Mouse (Mus musculus): ENCODE results near the gene Abcg4.
"Not testable (repeated sequence)": the region's sequence is repeated elsewhere in the genome, so short reads cannot be mapped to it uniquely, and the experiment has no call there.

Gene Abcg4

DNA sequence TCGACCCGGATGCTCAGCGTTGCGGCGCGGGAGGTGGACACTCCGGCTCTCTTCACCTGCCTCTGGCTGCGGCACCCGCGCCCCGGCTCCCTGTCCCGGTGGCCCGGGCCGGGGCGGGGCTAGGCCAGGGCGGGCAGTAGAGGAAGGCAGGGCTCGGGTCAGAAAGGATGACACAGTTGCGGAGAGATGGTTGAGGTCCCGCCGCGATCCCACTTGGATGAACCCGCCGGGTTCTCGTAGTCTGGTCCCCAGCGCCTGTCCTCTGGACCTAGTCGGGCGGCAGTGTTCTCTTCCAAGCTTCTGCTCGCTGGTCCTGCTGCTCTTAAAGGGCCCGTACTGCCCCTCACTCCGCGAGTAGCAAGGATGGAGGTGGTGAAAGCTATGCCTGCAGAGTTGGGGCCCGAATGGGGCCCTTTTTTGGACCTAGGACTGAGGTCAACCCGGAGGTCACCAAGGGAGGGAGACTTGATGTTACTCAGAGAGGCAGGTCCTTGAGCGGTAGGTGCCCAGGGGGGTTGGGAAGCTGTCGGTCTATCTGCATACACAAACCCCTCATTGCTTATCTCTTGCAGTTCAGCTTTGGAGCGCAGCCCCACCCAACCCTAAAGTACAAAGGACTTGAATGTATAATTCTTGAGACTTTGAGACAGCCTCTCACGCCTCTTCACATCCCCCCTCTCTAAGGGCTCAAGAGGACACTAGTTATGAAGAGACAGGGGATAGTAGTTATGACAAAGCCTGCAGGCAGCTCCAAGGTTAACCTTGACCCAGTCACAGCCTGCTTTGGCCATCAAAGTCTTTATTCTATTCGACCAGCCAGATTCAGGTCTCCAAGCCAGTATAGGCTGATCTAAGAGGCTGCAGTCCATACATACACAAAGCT, at the start of gene Abcg4:
Gene Abcg4 (minus strand): TSS at position 540 of the 883 bp plus-strand sequence.
- peak; percentile 77 for DNase-seq (ENCODE audit: low read depth, low spot score)

DNA sequence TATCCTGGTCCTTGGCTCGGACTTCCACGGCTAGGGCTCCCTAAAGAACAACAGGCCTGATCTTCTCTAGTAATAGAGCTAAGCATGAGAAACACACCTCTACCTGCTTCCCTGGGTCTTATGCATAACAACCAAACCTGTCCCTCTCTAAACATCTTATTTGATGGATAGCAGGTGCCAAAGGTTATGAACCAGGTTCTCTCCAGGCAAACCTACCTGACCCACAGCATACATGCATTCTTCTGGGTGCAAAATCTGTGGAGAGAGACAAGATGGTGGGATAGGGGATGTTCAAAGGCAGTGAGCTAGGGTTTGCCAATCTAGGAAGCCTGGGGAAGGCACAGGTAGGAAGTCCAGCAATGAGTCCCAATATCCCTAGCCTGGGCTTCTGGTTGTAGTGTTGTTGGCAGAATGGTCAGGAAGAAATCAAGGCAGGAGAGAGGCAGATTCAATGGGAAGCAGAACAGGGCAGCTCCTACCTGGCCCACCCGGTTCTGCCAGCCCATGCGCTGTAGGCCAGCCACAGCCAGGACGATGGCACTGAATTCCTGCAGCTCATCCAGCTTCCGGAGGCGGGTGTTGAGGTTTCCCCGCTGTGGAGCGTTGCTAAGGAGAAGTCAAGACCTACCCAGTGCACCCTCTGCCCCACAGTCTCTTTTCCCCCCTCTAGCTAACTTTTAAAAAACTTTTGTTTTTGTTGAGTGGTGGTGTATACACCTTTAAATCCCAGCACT, 49.2 kb upstream of the Abcg4 start:
- no peak for DNase-seq (ENCODE audit: low read depth, low spot score)

DNA sequence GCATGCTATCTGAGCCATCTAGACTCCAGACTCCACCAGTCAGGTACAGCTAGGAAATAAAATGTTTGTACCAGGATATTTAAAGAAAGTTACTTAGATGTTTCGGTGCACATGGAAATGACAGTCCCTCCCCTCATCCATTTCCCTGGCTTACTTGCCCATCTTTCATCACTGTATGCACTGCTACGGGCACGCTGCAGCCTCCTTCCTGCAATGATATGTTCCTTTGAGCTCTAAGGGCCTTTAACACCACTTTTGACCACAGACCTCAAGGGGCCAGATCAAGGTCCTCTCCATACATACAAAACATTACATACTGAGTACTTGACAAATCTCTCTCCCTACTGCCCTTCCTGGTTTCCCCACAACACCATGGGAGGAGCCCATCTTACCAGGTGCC, 48.5 kb upstream of the Abcg4 start:
- DNase-seq (ENCODE audit: low read depth, low spot score) = no peak

DNA sequence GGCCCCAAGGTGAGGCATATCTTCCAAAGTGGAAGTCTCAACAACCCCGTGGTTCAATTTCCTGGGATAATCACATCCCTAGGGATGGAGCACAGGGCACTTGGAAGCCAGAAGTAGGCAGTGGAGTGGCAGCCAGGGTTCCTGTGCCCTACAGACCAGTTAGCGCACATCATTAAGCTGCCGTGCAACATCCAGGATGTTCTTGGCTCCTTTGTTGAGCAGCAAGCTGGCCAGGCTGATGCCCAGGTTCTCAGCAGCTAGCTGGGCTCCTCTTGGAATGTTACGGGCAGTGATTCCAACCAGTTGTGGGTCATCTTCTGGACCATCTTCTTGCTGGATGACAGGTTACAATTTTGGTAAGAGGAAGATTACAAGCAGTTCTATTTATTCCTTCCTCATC, 48.1 kb upstream of the Abcg4 start:
- DNase-seq (ENCODE audit: low read depth, low spot score) = not testable (repeated sequence)

DNA sequence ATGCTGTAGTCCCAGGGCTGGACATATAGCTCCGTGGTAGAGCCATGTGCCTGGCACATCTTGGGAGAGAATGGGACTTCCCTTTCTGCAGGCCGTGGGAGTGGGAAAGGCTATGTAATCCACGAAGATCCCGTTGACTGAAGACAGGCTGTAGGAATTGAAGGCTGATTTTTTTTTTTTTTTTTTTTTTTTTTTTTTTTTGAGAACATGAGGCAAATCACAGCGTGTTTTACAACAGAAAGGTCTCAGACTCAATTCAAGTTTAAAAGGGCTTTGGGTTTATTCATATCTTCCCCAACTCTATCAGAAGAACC, 47.6 kb upstream of the Abcg4 start:
- DNase-seq (ENCODE audit: low read depth, low spot score) = peak; percentile 34

DNA sequence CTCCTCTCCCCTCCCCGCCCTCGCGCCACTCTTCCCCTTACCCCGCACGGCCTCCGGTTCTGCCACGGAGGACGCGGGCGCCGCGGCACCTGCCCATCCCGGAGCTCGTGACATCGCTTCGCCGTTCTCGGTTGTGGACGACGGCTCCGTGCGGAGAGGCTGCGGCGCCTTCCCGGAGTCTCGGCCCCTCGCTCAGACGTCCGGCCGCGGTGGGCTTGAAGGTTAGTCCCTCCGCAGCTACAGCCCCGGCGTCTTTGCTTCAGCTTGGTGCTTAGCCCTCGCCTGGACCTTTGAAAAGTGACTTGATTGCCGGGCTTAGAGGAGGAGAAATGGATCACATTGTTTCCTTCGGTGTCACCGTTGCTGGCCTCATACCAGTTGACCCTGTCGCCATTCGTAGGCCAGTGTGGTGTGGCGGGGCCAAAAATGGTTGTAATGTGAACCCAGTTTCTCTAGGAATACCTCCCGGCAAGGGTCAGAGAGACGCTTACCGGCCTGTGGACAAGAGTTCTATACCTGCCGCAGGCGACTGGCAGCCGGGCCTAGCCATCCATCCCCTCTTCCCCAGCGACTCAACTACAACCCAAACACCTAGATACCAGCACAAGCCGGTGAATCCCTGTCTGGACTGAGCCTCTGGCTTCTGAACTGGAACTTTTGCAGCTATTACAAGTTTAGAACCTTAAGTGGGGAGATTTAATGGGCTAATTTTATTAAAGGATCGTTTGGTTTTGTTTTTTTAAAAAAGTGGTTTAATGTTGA, 47.1 kb upstream of the Abcg4 start:
- peak; percentile 23 for DNase-seq (ENCODE audit: low read depth, low spot score)

DNA sequence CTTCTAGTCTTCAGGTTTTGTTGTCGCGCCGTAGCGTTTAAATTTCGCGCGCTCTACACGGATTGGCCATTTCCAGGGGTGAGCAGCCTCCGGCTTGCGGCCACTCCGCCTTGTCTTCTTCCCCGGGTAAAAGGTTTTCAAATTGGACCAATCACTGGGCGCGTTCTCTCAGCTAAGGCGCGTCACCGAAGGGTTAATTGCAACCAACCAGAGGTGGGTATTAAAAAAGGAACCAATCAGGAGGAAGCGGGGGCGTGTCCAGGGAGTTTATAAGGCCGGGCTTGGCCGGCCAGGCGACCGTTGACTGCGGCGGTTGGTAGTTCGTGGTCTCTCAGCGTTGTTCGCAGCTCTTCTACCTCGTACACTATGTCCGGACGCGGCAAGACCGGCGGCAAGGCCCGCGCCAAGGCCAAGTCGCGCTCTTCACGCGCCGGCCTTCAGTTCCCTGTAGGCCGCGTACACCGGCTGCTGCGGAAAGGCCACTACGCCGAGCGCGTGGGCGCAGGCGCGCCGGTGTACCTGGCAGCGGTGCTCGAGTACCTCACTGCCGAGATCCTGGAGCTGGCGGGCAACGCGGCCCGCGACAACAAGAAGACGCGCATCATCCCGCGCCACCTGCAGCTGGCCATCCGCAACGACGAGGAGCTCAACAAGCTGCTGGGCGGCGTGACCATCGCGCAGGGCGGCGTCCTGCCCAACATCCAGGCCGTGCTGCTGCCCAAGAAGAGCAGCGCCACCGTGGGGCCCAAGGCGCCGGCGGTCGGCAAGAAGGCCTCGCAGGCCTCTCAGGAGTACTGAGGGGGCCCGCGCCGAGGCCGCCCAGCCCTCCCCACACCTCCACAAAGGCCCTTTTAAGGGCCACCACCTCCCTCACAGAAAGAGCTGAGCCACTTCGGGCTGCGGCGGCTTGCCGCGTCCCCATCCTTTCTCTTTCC, 46.2 kb upstream of the Abcg4 start, which contains the start of gene H2afx:
Gene H2afx (plus strand): TSS at position 299 of the 935 bp plus-strand sequence.
- DNase-seq (ENCODE audit: low read depth, low spot score) = peak; percentile 100

DNA sequence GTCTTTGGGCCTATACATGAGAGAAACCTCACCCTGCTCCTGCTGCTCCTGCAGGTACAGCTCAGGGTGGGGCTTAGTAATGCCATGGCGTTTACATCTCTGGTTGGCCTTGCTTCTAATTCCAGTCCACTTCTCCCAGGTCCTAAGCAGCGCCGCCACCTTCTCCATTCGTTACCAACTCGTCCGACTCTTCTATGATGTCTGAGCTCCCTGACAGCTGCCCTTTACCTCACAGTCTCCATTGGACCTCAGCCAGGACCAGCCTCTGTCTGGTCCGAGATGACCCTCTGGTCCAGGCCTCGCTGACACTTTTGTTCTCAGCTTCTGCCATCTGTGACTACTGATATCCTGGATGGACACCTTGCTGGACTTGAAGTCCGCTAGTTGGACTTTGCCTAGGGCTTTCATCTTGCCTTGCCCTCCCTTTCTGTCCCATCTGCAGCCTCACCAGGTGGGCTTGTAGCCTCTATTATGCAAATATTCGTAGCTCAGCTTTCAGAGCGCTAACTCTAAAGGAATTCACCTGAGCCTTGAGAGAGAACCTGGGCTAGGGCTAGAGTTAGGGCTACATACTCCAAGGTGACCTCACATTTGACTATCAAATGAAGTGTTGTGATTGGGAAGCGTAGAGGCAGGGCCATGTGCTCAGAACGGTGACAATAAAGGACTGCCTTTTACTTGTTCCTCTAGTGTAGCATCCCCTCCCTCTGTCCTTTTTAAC, 44.7 kb upstream of the Abcg4 start:
- DNase-seq (ENCODE audit: low read depth, low spot score) = no peak

DNA sequence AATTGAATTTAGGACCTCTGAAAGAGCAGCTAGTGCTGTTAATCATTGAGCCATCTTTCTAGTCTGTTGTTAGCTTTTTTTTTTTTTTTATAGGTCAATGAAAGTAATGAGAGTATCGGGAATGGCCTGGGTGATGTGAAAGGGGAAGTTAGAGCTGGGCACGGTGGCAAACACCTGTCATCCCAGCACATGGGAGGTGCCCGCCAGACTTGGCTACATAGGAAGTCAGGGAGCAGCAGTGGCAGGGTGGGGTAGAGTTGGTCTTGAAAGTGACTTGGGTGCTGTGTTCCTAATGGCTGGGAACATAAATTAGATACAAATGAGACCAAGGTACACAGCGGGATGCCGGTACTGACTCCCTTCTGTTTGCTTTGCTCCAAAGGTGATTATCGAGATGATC, 42.3 kb upstream of the Abcg4 start:
- DNase-seq (ENCODE audit: low read depth, low spot score) = no peak

DNA sequence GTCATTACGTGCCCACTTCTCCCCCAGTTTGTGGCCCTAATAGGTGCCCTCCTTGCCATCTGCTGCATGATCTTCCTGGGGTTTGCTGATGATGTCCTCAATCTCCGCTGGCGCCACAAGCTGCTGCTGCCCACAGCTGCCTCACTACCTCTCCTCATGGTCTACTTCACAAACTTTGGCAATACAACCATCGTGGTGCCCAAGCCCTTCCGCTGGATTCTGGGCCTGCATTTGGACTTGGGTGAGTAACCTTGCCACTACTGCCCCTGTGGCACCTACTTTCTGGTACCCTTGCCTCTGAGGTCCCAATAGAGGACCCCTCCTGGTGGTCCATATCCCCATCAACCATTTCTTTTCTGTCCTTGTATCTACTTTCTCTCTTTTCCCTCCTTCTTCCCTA, 39.5 kb upstream of the Abcg4 start:
- no peak for DNase-seq (ENCODE audit: low read depth, low spot score)

DNA sequence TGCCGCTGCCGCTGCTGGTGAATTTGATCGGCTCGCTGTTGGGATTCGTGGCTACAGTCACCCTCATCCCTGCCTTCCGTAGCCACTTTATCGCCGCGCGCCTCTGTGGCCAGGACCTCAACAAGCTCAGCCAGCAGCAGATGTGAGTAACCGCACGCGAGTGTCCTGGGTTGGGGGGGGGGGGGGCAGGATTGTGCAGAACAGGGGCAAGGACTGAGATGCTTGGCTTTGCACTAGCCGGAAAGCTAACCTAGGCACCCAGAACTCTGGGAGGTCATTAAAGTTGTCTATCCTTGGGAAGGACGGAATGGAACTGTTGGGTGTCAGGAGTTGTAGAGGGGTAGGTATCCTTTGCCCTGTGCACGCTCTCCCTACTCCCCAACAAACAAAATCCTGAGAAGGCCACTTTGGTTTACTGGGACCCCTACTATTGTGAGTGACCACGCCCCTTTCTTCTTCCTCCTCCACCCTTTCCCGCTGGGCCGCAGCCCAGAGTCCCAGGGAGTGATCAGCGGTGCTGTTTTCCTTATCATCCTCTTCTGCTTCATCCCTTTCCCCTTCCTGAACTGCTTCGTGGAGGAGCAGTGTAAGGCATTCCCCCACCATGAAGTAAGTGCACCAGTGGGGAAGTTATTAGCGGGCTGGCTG, 38.8 kb upstream of the Abcg4 start:
- no peak for DNase-seq (ENCODE audit: low read depth, low spot score)

DNA sequence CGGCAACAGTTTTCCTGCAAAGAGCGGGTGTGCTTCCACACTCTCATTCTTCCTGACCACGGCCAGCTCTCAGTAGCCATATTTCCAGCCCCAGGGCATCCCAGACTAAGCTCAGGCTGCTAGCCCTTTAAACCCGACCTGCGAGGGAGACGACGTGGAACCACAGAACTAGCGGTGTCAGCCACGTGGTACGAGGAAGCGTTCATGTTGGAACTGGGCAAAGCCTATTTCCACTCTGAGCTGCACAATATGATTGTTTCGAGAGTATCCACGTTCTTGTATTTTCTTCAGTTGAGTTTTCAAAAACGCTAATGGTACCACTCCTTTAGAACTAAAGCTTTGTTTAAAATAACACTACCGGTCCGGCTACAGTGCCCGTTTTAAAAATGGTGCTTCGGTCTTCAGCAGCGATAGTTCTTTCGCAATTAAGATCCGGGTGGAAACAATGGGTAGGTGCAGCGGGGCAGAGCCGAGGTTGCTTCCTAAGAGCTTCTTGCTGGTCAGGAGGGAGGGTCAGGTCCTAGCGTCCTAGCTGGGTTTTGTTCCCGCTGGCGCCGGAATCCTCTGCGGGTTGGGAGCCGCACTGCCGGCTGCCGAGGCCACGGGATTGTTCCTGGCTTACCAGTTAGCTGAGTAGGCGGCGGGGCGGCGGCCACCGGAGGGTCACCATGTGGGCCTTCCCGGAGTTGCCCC, 38.1 kb upstream of the Abcg4 start:
- DNase-seq (ENCODE audit: low read depth, low spot score) = peak; percentile 97

DNA sequence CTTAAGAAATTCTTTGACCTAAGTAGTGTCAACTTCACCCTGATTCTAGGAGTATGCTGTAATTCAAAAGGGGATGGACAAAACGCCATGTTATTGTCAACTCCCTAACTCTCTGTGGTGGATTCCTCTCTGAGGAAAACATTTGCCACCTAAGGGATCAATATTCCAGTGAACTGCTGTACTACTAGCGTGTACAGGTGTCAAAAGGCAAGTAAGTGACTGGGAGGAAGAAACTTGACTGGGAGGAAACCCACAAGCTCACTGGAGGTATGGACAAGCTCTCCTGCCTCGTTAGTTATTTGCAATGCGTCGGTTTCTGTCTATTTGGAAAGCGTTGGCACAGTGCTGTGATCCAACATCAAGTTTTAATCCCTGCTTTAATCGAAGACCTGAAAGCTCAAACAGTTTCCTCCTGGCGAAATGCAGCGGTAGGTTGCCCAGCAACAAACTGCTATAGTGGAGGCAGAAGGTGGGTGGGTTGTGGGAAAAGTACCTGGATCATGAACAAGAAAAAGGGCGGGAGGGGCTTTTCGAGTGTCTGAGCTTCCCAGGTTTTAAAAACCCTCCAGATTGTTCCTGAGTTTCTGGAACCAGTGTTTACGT, 37.5 kb upstream of the Abcg4 start, which contains the start of gene Dpagt1:
Gene Dpagt1 (plus strand): TSS at position 252 of the 603 bp plus-strand sequence.
- no peak for DNase-seq (ENCODE audit: low read depth, low spot score)

DNA sequence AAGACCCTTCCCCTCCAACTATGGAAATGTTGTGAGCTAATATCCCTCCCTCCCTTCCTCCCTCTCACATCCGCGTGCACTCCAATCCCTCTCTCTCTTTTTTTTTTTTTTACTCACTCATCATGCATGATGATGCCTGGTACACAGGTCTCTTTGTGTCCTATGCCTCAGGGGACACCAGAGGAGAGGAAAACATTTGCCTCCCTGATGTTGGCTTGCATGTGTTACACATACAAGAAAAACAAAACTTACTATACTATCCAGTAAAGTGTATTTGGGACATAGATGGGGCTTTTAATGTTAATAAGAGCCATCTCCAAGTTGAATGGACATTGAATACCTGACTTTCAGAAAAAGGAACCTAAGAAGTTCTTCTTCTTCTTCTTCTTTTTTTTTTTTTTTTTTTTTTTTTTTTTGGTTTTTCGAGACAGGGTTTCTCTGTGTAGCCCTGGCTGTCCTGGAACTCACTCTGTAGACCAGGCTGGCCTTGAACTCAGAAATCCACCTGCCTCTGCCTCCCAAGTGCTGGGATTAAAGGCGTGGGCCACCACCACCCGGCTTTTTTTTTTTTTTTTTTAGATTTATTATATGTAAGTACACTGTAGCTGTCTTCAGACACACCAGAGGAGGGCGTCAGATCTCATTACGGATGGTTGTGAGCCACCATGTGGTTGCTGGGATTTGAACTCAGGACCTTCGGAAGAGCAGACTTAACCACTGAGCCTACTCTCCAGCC, 36.8 kb upstream of the Abcg4 start:
- DNase-seq (ENCODE audit: low read depth, low spot score) = not testable (repeated sequence)

DNA sequence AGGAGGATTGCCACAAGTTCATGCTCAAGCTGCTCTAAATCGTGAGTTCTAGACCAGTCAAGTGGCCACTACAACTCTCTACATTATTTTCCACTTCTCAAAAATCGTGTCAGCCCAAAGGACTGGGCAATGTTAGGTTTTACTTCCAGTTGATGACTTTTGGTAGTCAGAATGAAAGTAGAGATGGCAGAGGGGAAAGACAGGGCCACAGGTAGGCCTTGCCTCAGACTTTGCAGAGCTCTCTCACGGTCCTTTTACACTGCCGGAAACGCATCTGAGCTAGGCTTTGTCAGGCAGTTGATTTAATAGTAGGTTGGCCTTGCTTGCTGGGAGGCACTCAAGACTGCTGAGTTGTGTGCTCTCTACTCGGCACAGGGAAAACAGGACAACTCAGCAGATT, 35.7 kb upstream of the Abcg4 start:
- DNase-seq (ENCODE audit: low read depth, low spot score) = no peak

DNA sequence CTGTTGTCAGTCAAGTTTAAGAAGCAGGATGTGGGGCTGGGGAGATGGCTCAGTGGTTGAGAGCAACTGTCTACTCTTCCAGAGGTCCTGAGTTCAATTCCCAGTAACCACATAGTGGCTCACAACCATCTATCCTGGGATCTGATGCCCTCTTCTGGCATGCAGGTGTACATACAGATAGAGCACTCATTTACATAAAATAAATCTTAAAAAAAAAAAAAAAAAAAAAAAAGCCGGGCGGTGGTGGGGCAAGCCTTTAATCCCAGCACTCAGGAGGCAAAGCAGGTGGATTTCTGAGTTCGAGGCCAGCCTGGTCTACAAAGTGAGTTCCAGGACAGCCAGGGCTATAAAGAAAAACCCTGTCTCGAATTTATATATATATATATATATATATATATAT, 35.2 kb upstream of the Abcg4 start:
- DNase-seq (ENCODE audit: low read depth, low spot score) = not testable (repeated sequence)

DNA sequence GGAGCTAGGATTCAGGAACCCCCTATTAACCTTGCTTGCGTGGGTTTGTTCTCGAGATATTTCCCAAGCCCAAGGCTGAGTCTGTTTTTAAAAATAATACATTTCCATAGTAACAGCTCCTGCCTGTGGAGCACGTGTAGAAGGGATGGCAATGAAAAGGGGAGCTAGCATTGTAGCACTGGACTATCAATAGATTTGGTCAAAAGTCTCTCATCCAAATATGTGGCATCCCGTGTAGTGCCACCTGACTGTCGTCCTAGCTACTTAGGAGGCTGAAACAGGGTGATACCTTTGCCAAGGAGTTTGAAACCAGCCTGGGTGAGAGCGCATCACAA, 32.4 kb upstream of the Abcg4 start:
- DNase-seq (ENCODE audit: low read depth, low spot score) = peak; percentile 78

Data from brain, adult 2 months (tissue).